In genomic region chr5:33104025-33104481, GRCm38 (mm10) we compare ENCODE assay signal across 8 mouse cellular contexts. TPM values are rescaled to one million over a fixed set of nuclear protein-coding genes. Genes with fewer than 3 reads are reported as not detected.
DNase-seq lines count a peak whose midpoint lies in the region; ATAC-seq and TF ChIP-seq lines count a peak whose summit lies in the region.

Gene Slc5a1, plus strand, starts transcription at chr5:33104219.

- H3K27me3 ChIP-seq in liver, embryonic 12.5 days (replicated peaks) = peaks cover 49% of the 10 kb centered on the region
- H3K27me3 ChIP-seq in liver, postnatal 0 days (ENCODE audit: insufficient read depth, low read length) = peaks cover 26% of the 10 kb centered on the region
- peaks cover 17% of the 10 kb centered on the region for H3K27me3 ChIP-seq in intestine, embryonic 14.5 days (replicated peaks; ENCODE audit: control insufficient read depth, insufficient read depth, low read length)
- peaks cover 29% of the 10 kb centered on the region for H3K27me3 ChIP-seq in limb, embryonic 14.5 days (ENCODE audit: control insufficient read depth, insufficient read depth, low read length)
- H3K27me3 ChIP-seq in stomach, embryonic 15.5 days (replicated peaks) = peaks cover 18% of the 10 kb centered on the region

- H3K36me3 ChIP-seq in liver, embryonic 12.5 days = no peaks in the 10 kb centered on the region
- H3K36me3 ChIP-seq in liver, postnatal 0 days (replicated peaks; ENCODE audit: insufficient read depth, low read length) = no peaks in the 10 kb centered on the region
- no peaks in the 10 kb centered on the region for H3K36me3 ChIP-seq in intestine, embryonic 14.5 days (ENCODE audit: control insufficient read depth, insufficient read depth, low read length)
- no peaks in the 10 kb centered on the region for H3K36me3 ChIP-seq in limb, embryonic 14.5 days (ENCODE audit: control insufficient read depth, insufficient read depth, low read length)
- H3K36me3 ChIP-seq in stomach, embryonic 15.5 days = no peaks in the 10 kb centered on the region

- TF ChIP-seq POLR2A in limb, embryonic 14.5 days (IDR thresholded peaks at IDR 0.05; ENCODE audit: borderline replicate concordance, extremely low read depth, insufficient read depth, insufficient read length) = no peak

- H3K4me2 ChIP-seq in liver, embryonic 12.5 days = 0 out of 2 replicates have a peak within 1 kb of the TSS, but pooled peaks have one; percentile 6
- H3K4me2 ChIP-seq in liver, postnatal 0 days (ENCODE audit: low read depth, low read length) = no peak within 1 kb of the TSS
- H3K4me2 ChIP-seq in intestine, embryonic 14.5 days (ENCODE audit: low read length) = peak within 1 kb of the TSS; percentile 39
- 0 out of 2 replicates have a peak within 1 kb of the TSS, but pooled peaks have one; percentile 17 for H3K4me2 ChIP-seq in limb, embryonic 14.5 days (replicated peaks; ENCODE audit: low read depth, low read length, severe bottlenecking)
- H3K4me2 ChIP-seq in stomach, embryonic 15.5 days = peak within 1 kb of the TSS; percentile 43

- no peak for ATAC-seq in liver, embryonic 12.5 days
- ATAC-seq in liver, postnatal 0 days = no peak
- ATAC-seq in intestine, embryonic 14.5 days (replicated peaks; ENCODE audit: low FRiP score, low TSS enrichment, low read depth) = peak; percentile 77
- ATAC-seq in limb, embryonic 14.5 days (ENCODE audit: low FRiP score, low read depth) = no peak
- ATAC-seq in stomach, embryonic 15.5 days (ENCODE audit: insufficient read depth, low FRiP score, low read depth) = peak; percentile 53

- no peaks in the 10 kb centered on the region for H3K4me1 ChIP-seq in liver, embryonic 12.5 days
- H3K4me1 ChIP-seq in liver, postnatal 0 days (ENCODE audit: insufficient read depth) = no peaks in the 10 kb centered on the region
- H3K4me1 ChIP-seq in intestine, embryonic 14.5 days (replicated peaks; ENCODE audit: control insufficient read depth, insufficient read depth, low read length) = no peaks in the 10 kb centered on the region
- H3K4me1 ChIP-seq in limb, embryonic 14.5 days (ENCODE audit: control insufficient read depth, insufficient read depth, low read length) = no peaks in the 10 kb centered on the region
- H3K4me1 ChIP-seq in stomach, embryonic 15.5 days = no peaks in the 10 kb centered on the region

- H3K27ac ChIP-seq in liver, embryonic 12.5 days = no peak within 1 kb of the TSS
- no peak within 1 kb of the TSS for H3K27ac ChIP-seq in liver, postnatal 0 days (ENCODE audit: low read depth)
- no peak within 1 kb of the TSS for H3K27ac ChIP-seq in intestine, embryonic 14.5 days (ENCODE audit: low read depth)
- no peak within 1 kb of the TSS for H3K27ac ChIP-seq in limb, embryonic 14.5 days (replicated peaks; ENCODE audit: low read depth, low read length)
- H3K27ac ChIP-seq in stomach, embryonic 15.5 days = no peak within 1 kb of the TSS

- no peak for TF ChIP-seq EP300 in liver, postnatal 0 days (IDR thresholded peaks at IDR 0.05; ENCODE audit: low read depth)

- no peak for TF ChIP-seq CTCF in liver, postnatal 0 days (IDR thresholded peaks at IDR 0.05; ENCODE audit: low read depth)

- no peaks in the 10 kb centered on the region for H3K9me3 ChIP-seq in liver, embryonic 12.5 days (replicated peaks)
- no peaks in the 10 kb centered on the region for H3K9me3 ChIP-seq in liver, postnatal 0 days (ENCODE audit: low read length)
- H3K9me3 ChIP-seq in intestine, embryonic 14.5 days (ENCODE audit: control insufficient read depth, low read length) = no peaks in the 10 kb centered on the region
- no peaks in the 10 kb centered on the region for H3K9me3 ChIP-seq in limb, embryonic 14.5 days (ENCODE audit: control insufficient read depth, low read length)
- H3K9me3 ChIP-seq in stomach, embryonic 15.5 days = no peaks in the 10 kb centered on the region

- 11% methylated on average over 25 of the region's 25 CpGs for WGBS in liver, embryonic 12.5 days (ENCODE audit: insufficient replicate concordance)
- 15% methylated on average over 25 of the region's 25 CpGs for WGBS in liver, postnatal 0 days (ENCODE audit: insufficient replicate concordance)
- 12% methylated on average over 25 of the region's 25 CpGs for WGBS in intestine, embryonic 14.5 days
- 11% methylated on average over 24 of the region's 25 CpGs for WGBS in limb, embryonic 14.5 days
- 11% methylated on average over 25 of the region's 25 CpGs for WGBS in stomach, embryonic 15.5 days

- DNase-seq in liver, postnatal 0 days = no peak
- no peak for DNase-seq in intestine, embryonic 14.5 days (ENCODE audit: low spot score)
- DNase-seq in limb, embryonic 14.5 days (ENCODE audit: low spot score) = no peak
- DNase-seq in natural killer cell, adult 2 months (ENCODE audit: low spot score in 2 of 2) = no peak
- DNase-seq in left cerebral cortex, adult 8-10 months (ENCODE audit: low spot score in 2 of 2) = no peak
- no peak for DNase-seq in layer of hippocampus, postnatal 36 days

- H3K9ac ChIP-seq in liver, embryonic 12.5 days = no peak within 1 kb of the TSS
- H3K9ac ChIP-seq in liver, postnatal 0 days (replicated peaks) = no peak within 1 kb of the TSS
- H3K9ac ChIP-seq in intestine, embryonic 14.5 days (ENCODE audit: low read length) = no peak within 1 kb of the TSS
- no peak within 1 kb of the TSS for H3K9ac ChIP-seq in limb, embryonic 14.5 days (ENCODE audit: low read depth, low read length, severe bottlenecking)
- no peak within 1 kb of the TSS for H3K9ac ChIP-seq in stomach, embryonic 15.5 days

- H3K4me3 ChIP-seq in liver, embryonic 12.5 days = no peak within 1 kb of the TSS
- no peak within 1 kb of the TSS for H3K4me3 ChIP-seq in liver, postnatal 0 days (ENCODE audit: low read depth, low read length)
- peak within 1 kb of the TSS; percentile 23 for H3K4me3 ChIP-seq in intestine, embryonic 14.5 days (ENCODE audit: low read depth, low read length)
- no peak within 1 kb of the TSS for H3K4me3 ChIP-seq in limb, embryonic 14.5 days (replicated peaks; ENCODE audit: low read length)
- peak within 1 kb of the TSS; percentile 27 for H3K4me3 ChIP-seq in stomach, embryonic 15.5 days (replicated peaks)

RNA-seq across cellular contexts. Expression of gene Slc5a1, which starts in this region (rescaled TPM):
- not detected in 2 replicates for polyA plus RNA-seq in liver, embryonic 12.5 days (2016; fragmentation: Nextera tagmentation; extraction: Ambion mirVana)
- 0.08 TPM in 1 of 2 replicates, not detected in the other for polyA plus RNA-seq in liver, postnatal 0 days (2015; fragmentation: Nextera tagmentation; extraction: Ambion mirVana)
- polyA plus RNA-seq in intestine, embryonic 14.5 days (2014; fragmentation: Nextera tagmentation; extraction: Ambion mirVana) = 15.1 and 17.5 TPM in 2 replicates
- 0.15 and 0.16 TPM in 2 replicates for polyA plus RNA-seq in limb, embryonic 14.5 days (2012; rRNA removed)
- polyA plus RNA-seq in limb, embryonic 14.5 days (2014; fragmentation: Nextera tagmentation; extraction: Ambion mirVana) = 0.37 and 1.0 TPM in 2 replicates
- polyA plus RNA-seq in stomach, embryonic 15.5 days (2015; fragmentation: Nextera tagmentation; extraction: Ambion mirVana) = 11.9 and 12.5 TPM in 2 replicates
- total RNA-seq in left cerebral cortex, adult 8-10 months (2022) = not detected
- total RNA-seq in layer of hippocampus, postnatal 36 days (2021) = under 1 TPM in 1 of 2 experiments, not detected in 1; 0.12 TPM

Comparison
In these comparisons a context has a peak if more than half of its experiments do, and no peak if none do; other contexts are left out.
1. ATAC-seq: peak in intestine, embryonic 14.5 days (single experiment) and stomach, embryonic 15.5 days (single experiment); none in liver, embryonic 12.5 days (single experiment), liver, postnatal 0 days (single experiment) and limb, embryonic 14.5 days (single experiment).
2. H3K4me3 ChIP-seq: peak in intestine, embryonic 14.5 days (single experiment) and stomach, embryonic 15.5 days (single experiment); none in liver, embryonic 12.5 days (single experiment), liver, postnatal 0 days (single experiment) and limb, embryonic 14.5 days (single experiment).